Mouse (Mus musculus) midbrain, embryonic 15.5 days (tissue): Measurements from ENCODE around the gene Tfam. TPM values are rescaled to one million over a fixed set of nuclear protein-coding genes. Genes with fewer than 3 reads are reported as not detected.

Source experiments
- ATAC-seq: fragments of 200-750 bp; cut with Nextera tagmentation; replicated peaks from 2 replicates; pipeline ENCODE4 v1.8.0; 2017; ENCODE audit warnings: moderate TSS enrichment
- H3K27ac ChIP-seq: fragments of 300-500 bp; sonication (generic); 2 replicates; pipeline ENCODE4 v1.5.1; 2015; ENCODE audit warnings: mild to moderate bottlenecking, inconsistent platforms
- H3K27me3 ChIP-seq: fragments of 300-500 bp; sonication (generic); replicated peaks from 2 replicates; pipeline ENCODE4 v1.6.1; 2015; ENCODE audit warnings: inconsistent platforms
- H3K36me3 ChIP-seq: fragments of 300-500 bp; sonication (generic); replicated peaks from 2 replicates; pipeline ENCODE4 v1.6.1; 2015; ENCODE audit warnings: inconsistent platforms
- H3K4me1 ChIP-seq: fragments of 300-500 bp; sonication (generic); 2 replicates; pipeline ENCODE4 v1.6.1; 2015; ENCODE audit warnings: inconsistent platforms
- H3K4me2 ChIP-seq: fragments of 300-500 bp; sonication (generic); 2 replicates; pipeline ENCODE4 v1.6.1; 2015; ENCODE audit warnings: inconsistent platforms, mild to moderate bottlenecking, moderate library complexity
- H3K4me3 ChIP-seq: fragments of 300-500 bp; sonication (generic); 2 replicates; pipeline ENCODE4 v1.5.1; 2015; ENCODE audit warnings: mild to moderate bottlenecking, inconsistent platforms
- H3K9ac ChIP-seq: fragments of 300-500 bp; sonication (generic); 2 replicates; pipeline ENCODE4 v1.6.1; 2015; ENCODE audit warnings: mild to moderate bottlenecking, inconsistent platforms
- H3K9me3 ChIP-seq: fragments of 300-500 bp; sonication (generic); 2 replicates; pipeline ENCODE4 v1.6.1; 2016; ENCODE audit warnings: inconsistent platforms
- WGBS: fragments of 180-500 bp; shearing (Covaris S2); methylation state at CpG from one replicate; pipeline ENCODE4 v1.1.7; 2015; ENCODE audit warnings: mixed read lengths; 5-methylcytosine and 5-hydroxymethylcytosine counted together
- polyA plus RNA-seq: library from polyadenylated mRNA; unstranded; fragments of >200 nt; fragmentation: Nextera tagmentation; extraction: Ambion mirVana; gene quantifications from 2 replicates; pipeline ENCODE4 v1.2.1, GENCODE M21; 2015

The Tfam gene
- polyA plus RNA-seq, 1 experiment from 2014 or later = 42.0 TPM

DNA sequence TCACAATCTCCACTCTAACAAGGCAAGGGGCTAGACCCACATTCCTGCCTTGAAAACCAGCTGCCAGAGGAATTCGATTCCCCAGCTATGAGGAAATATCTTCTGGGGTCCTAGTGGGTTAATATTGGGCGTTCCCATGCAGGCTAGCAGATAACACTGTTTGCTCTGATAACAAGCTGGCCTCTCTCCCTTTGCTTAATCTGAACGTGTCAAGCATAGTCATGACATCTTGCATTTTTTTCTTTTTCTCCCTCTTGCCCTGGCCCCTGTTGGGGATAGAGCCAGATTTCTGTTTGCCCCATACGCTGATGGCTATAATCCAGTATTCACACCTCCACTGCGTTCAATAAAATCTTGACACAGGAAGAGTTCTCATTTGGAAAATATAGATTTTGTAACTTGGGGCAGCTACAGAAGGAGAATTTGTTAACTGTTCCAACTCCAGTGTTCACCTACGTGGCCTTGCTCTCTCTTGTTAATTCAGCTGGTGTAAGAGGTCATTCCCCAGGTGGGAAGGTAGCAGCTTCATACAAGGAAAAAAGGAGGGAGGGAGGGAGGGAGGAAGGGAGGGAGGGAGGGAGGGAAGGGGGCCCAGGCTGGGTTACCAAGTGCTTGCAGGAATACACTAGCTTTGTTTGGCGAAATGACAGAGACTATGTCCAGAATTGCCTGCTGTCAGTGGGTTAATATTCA lies 54.6 kb downstream of the Tfam start:
- Histone ChIP-seq H3K9ac (no peak overlapping the region), H3K4me2 (no peak overlapping the region), H3K4me1 (no peaks in the 10 kb centered on the region), H3K27me3 (no peaks in the 10 kb centered on the region), H3K4me3 (no peak overlapping the region), H3K27ac (no peak overlapping the region), H3K9me3 (no peaks in the 10 kb centered on the region), H3K36me3 (no peaks in the 10 kb centered on the region)
- 62% methylated on average over 7 of the region's 7 CpGs for WGBS
- no peak for ATAC-seq

DNA sequence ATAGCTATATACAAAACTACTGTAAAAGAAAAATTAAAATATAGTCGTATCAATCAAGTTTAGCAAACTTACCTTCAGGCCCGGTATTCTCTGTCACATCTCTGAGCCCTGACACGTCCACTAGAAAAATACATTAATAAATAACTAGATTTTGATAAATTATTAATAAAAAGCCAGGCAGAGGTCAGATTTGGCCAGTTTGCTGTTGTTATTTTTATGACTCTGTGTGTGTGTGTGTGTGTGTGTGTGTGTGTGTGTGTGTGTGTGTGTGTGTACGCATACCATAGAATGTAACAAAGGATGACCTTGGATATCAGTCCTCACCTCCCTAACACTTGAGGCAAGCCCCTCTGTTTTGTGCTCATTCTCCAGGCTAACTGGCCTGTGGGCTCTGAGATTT lies 56.1 kb downstream of the Tfam start:
- 85% methylated on average over 4 of the region's 4 CpGs for WGBS
- H3K4me3 ChIP-seq = no peak overlapping the region
- no peak overlapping the region for H3K27ac ChIP-seq
- no peak for ATAC-seq
- no peaks in the 10 kb centered on the region for H3K4me1 ChIP-seq
- no peaks in the 10 kb centered on the region for H3K27me3 ChIP-seq
- no peak overlapping the region for H3K4me2 ChIP-seq
- no peaks in the 10 kb centered on the region for H3K36me3 ChIP-seq
- no peak overlapping the region for H3K9ac ChIP-seq
- H3K9me3 ChIP-seq = no peaks in the 10 kb centered on the region

DNA sequence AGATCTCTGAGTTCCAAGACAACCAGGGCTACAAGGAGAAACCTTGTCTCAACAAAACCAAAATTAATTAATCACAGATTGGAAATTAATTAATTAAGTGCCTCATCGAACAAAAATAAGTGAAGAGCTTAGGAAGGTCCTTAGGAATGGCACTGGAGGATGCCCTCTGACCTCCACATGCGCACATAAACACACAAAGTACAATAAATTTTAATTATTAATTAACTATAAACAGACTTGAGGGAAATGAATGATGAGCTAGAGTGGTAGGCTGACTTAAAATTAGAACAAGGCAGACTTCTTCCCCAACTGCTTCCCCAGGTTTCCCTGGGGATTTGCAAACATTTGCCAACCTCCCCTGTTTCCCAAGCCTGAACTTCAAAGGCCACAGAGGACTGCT lies 57.0 kb downstream of the Tfam start:
- no peak for ATAC-seq
- no peaks in the 10 kb centered on the region for H3K36me3 ChIP-seq
- H3K4me1 ChIP-seq = no peaks in the 10 kb centered on the region
- no peak overlapping the region for H3K27ac ChIP-seq
- no peak overlapping the region for H3K9ac ChIP-seq
- 84% methylated on average over 2 of the region's 2 CpGs for WGBS
- H3K4me2 ChIP-seq = no peak overlapping the region
- H3K4me3 ChIP-seq = no peak overlapping the region
- no peaks in the 10 kb centered on the region for H3K9me3 ChIP-seq
- H3K27me3 ChIP-seq = no peaks in the 10 kb centered on the region

DNA sequence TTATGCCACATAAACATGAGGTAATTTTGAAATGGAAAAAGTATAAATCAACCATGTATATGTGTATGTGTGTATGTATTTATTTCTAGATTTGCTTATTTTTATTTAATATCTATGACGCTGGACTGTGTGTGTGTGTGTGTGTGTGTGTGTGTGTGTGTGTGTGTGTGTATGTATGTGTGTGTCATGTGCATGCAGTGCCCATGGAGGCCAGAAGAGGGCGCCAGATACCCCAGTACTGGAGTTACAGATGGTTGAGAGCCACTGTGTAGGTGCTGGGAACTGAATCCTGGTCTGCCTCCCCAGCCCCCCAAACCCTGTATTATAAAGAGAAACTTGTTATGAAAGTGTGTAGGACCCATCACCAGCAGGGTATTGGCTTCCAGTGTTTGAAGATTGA lies 58.0 kb downstream of the Tfam start:
- Histone ChIP-seq H3K27ac (no peak overlapping the region), H3K9me3 (no peaks in the 10 kb centered on the region), H3K27me3 (no peaks in the 10 kb centered on the region), H3K4me2 (no peak overlapping the region), H3K4me1 (no peaks in the 10 kb centered on the region), H3K4me3 (no peak overlapping the region), H3K9ac (no peak overlapping the region), H3K36me3 (no peaks in the 10 kb centered on the region)
- WGBS = 79% methylated on average over 2 of the region's 2 CpGs
- ATAC-seq = no peak

DNA sequence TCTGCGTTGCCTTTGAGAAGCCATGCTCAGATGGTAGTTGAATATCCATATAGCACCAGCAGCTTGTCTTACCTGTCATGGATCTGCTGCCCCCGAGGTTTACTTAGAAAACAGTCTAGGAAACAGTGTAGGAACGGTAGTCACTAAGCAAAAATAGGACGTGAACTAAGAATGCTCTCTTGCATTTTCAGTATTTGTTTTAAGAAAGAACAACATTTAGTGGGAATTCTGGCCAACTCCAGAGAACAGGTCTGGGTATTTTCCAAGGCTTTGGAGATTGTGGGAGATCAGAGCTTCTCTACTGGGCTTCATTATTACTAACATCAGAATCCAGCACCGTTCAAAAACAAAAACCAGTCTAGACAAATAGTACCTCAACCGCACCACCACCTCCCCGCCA lies 60.9 kb downstream of the Tfam start:
- Histone ChIP-seq H3K36me3 (no peaks in the 10 kb centered on the region), H3K27ac (no peak overlapping the region), H3K27me3 (no peaks in the 10 kb centered on the region), H3K9ac (no peak overlapping the region), H3K4me1 (no peaks in the 10 kb centered on the region), H3K9me3 (no peaks in the 10 kb centered on the region), H3K4me3 (no peak overlapping the region), H3K4me2 (no peak overlapping the region)
- no peak for ATAC-seq
- WGBS = 88% methylated on average over 7 of the region's 7 CpGs

DNA sequence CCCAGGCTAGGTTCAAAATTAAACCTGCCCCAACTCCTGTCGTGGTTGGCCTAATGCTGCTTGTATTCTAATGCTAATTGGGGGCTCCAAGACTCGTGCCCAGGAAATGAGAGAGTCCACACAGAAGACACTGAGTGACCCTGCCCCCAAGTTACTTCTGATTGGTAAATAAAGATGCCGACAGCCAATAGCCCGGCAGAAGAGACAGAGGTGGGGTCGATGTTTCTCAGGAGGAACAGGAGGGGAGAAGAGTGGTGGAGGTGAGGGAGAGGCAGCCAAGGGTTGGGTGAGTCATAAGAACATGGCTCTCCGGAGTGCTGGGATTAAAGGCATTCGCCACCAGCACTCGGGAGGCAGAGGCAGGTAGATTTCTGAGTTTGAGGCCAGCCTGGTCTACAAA lies 61.7 kb downstream of the Tfam start:
- Histone ChIP-seq H3K27ac (no peak overlapping the region), H3K4me2 (no peak overlapping the region), H3K4me1 (no peaks in the 10 kb centered on the region), H3K4me3 (no peak overlapping the region), H3K36me3 (no peaks in the 10 kb centered on the region), H3K9ac (no peak overlapping the region), H3K27me3 (no peaks in the 10 kb centered on the region), H3K9me3 (no peaks in the 10 kb centered on the region)
- 71% methylated on average over 8 of the region's 8 CpGs for WGBS
- ATAC-seq = no peak

Other genes with a start within 250 kb of the Tfam start
- 6.2 and 6.3 TPM in 2 replicates for gene Bicc1, start 78.6 kb downstream of the Tfam start, polyA plus RNA-seq
- gene Ube2d1, start 47.0 kb upstream of the Tfam start, polyA plus RNA-seq = 169 and 180 TPM in 2 replicates
- 257 and 277 TPM in 2 replicates for gene Cisd1, start 106.7 kb upstream of the Tfam start, polyA plus RNA-seq
- gene Ipmk, start 109.5 kb upstream of the Tfam start, polyA plus RNA-seq = 17.9 and 18.2 TPM in 2 replicates